Mouse (Mus musculus): ENCODE measurements around the gene Rap1gap2.

GRCm38 (mm10) chr11:74525605-74526004, 85.1 kb downstream of the Rap1gap2 start:
- TF ChIP-seq CTCF (IDR thresholded peaks at IDR 0.05; ENCODE audit: borderline replicate concordance, insufficient read depth, low read depth, low read length) (no peak), POLR2A (IDR thresholded peaks at IDR 0.05; ENCODE audit: borderline replicate concordance, insufficient read depth, low read length) (no peak)

Data from cerebellum, adult 2 months (tissue).